8 mouse cellular contexts compared by ENCODE assay signal in genomic region chr6:90706490-90706889, GRCm38 (mm10).
DNase-seq lines count a peak whose midpoint lies in the region; ATAC-seq and TF ChIP-seq lines count a peak whose summit lies in the region.

No protein-coding gene starts in this region.

- WGBS in neural tube, embryonic 12.5 days = 91% methylated on average over 10 of the region's 10 CpGs
- WGBS in hindbrain, postnatal 0 days = 44% methylated on average over 10 of the region's 10 CpGs
- WGBS in neural tube, embryonic 14.5 days = 75% methylated on average over 10 of the region's 10 CpGs

- H3K4me3 ChIP-seq in neural tube, embryonic 12.5 days = no peak overlapping the region
- H3K4me3 ChIP-seq in hindbrain, postnatal 0 days (ENCODE audit: low read length) = no peak overlapping the region
- H3K4me3 ChIP-seq in neural tube, embryonic 14.5 days (ENCODE audit: low read depth, low read length) = no peak overlapping the region

- no peaks in the 10 kb centered on the region for H3K36me3 ChIP-seq in neural tube, embryonic 12.5 days
- H3K36me3 ChIP-seq in hindbrain, postnatal 0 days (ENCODE audit: insufficient read depth, low read length) = no peaks in the 10 kb centered on the region
- H3K36me3 ChIP-seq in neural tube, embryonic 14.5 days (ENCODE audit: control insufficient read depth, insufficient read depth, low read length) = no peaks in the 10 kb centered on the region

- no peaks in the 10 kb centered on the region for H3K27me3 ChIP-seq in neural tube, embryonic 12.5 days (replicated peaks)
- no peaks in the 10 kb centered on the region for H3K27me3 ChIP-seq in hindbrain, postnatal 0 days (ENCODE audit: insufficient read depth, low read length)
- no peaks in the 10 kb centered on the region for H3K27me3 ChIP-seq in neural tube, embryonic 14.5 days (ENCODE audit: control insufficient read depth, insufficient read depth, low read length)

- 0 out of 2 replicates have a peak, but pooled peaks have one; percentile 14 for TF ChIP-seq CTCF in hindbrain, postnatal 0 days (IDR thresholded peaks at IDR 0.05; ENCODE audit: low read depth)

- H3K9me3 ChIP-seq in neural tube, embryonic 12.5 days = no peaks in the 10 kb centered on the region
- H3K9me3 ChIP-seq in hindbrain, postnatal 0 days (ENCODE audit: low read length) = no peaks in the 10 kb centered on the region
- H3K9me3 ChIP-seq in neural tube, embryonic 14.5 days (ENCODE audit: control insufficient read depth, low read length) = no peaks in the 10 kb centered on the region

- 0 out of 2 replicates have a peak overlapping the region, but pooled peaks have one; percentile 17 for H3K9ac ChIP-seq in neural tube, embryonic 12.5 days
- H3K9ac ChIP-seq in hindbrain, postnatal 0 days (replicated peaks; ENCODE audit: low read length) = no peak overlapping the region
- no peak overlapping the region for H3K9ac ChIP-seq in neural tube, embryonic 14.5 days (replicated peaks; ENCODE audit: low read depth, low read length)

- no peak for DNase-seq in neural tube, embryonic 10.5 days (ENCODE audit: extremely low spot score, low spot score)
- peak; percentile 49 to 55 for DNase-seq in frontal cortex, adult 2 months (ENCODE audit: extremely low spot score in 1 of 2, low spot score in 1 of 2)
- DNase-seq in hindbrain, postnatal 0 days (ENCODE audit: low spot score) = peak; percentile 64
- no peak for DNase-seq in embryo, embryonic 9.5 days (ENCODE audit: extremely low spot score)
- DNase-seq in urinary bladder, adult 2 months (ENCODE audit: low spot score) = no peak

- peaks cover 59% of the 10 kb centered on the region for H3K4me1 ChIP-seq in neural tube, embryonic 12.5 days
- H3K4me1 ChIP-seq in hindbrain, postnatal 0 days (ENCODE audit: insufficient read depth, low read length) = peaks cover 61% of the 10 kb centered on the region
- H3K4me1 ChIP-seq in neural tube, embryonic 14.5 days (ENCODE audit: control insufficient read depth, insufficient read depth, low read length) = peaks cover 44% of the 10 kb centered on the region

- H3K4me2 ChIP-seq in neural tube, embryonic 12.5 days (replicated peaks) = no peak overlapping the region
- H3K4me2 ChIP-seq in hindbrain, postnatal 0 days (ENCODE audit: low read depth, low read length) = no peak overlapping the region
- H3K4me2 ChIP-seq in neural tube, embryonic 14.5 days (ENCODE audit: low read depth, low read length) = no peak overlapping the region

- H3K27ac ChIP-seq in neural tube, embryonic 12.5 days = no peak overlapping the region; the same call in 1 of the 2 replicates
- H3K27ac ChIP-seq in hindbrain, postnatal 0 days = peak overlapping the region; percentile 67
- H3K27ac ChIP-seq in neural tube, embryonic 14.5 days (ENCODE audit: low read depth, low read length) = peak overlapping the region; percentile 22; the same call in 1 of the 2 replicates

- ATAC-seq in neural tube, embryonic 12.5 days (ENCODE audit: low FRiP score, low read depth) = no peak
- ATAC-seq in hindbrain, postnatal 0 days = peak; percentile 65
- ATAC-seq in neural tube, embryonic 14.5 days (ENCODE audit: low read depth) = no peak
- ATAC-seq in monocyte, adult 5-6 weeks (replicated peaks; ENCODE audit: insufficient number of reproducible peaks, low FRiP score, low TSS enrichment, poor library complexity, severe bottlenecking) = no peak

Comparison
In these comparisons a context has a peak if more than half of its experiments do, and no peak if none do; other contexts are left out.
1. DNase-seq: peak in frontal cortex, adult 2 months (2 of 2) and hindbrain, postnatal 0 days (single experiment); none in neural tube, embryonic 10.5 days (single experiment), embryo, embryonic 9.5 days (single experiment) and urinary bladder, adult 2 months (single experiment).